Mouse (Mus musculus): ENCODE data around the gene Tcte1. TPM values are rescaled to one million over a fixed set of nuclear protein-coding genes. Genes with fewer than 3 reads are reported as not detected.
A peak's percentile ranks its signal among the peaks of the same experiment; 100 is the strongest.

Tcte1 gene
- polyA plus RNA-seq, 1 experiment from 2014 or later, result 0.20 TPM

DNA sequence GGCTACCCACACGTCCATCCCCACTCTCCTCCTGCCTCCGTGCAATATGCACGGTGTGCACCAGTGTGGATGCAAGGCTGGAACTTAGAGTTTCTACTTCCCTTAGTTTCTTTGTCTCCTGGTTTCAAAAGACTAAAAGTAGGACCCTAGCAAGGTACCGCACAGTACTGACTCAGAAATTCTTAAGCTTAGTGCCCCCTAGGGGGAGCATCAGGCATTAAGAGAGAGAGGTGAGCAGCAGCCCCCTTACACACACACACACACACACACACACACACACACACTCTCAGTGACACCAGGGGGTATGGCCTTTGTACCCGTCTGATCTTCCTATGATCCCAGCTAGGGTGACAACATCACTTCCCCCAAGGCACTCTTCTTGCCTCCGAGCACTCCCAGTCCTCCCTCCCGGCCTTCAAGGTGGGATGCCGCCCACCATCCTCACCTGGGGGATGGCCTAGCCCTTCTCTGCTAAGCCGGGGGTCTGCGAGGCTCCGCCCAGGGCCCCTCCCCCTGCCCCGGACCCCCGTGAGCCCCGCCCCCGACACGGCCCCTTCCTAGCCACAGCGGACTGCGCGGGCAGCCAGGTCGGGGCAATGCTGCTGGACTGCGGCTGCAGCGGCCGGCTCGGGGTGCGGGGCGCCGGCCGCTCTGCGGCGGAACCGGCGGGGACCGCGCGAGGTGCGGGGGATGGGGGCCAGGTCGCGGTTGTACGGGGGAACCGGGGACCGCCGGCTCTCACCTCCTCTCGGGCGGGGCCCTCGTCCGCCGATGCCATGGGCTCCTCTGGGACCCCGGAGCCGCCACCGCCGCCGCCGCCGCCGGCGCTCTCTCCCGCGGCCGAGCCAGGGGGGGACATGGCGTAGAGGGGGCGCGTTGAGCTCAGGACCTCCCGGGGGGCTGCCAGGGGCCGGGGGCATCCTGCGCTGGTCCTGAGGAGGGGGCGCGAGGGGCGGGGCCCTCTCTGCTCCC is 25.6 kb downstream of the Tcte1 start:
- WGBS, result 4% methylated on average over 49 of the region's 68 CpGs
- no peaks in the 10 kb centered on the region for H3K36me3 ChIP-seq (ENCODE audit: control insufficient read depth, insufficient read depth, low read length)
- peak overlapping the region; percentile 99 for H3K4me2 ChIP-seq (ENCODE audit: low read depth, low read length)
- peaks cover 50% of the 10 kb centered on the region for H3K27me3 ChIP-seq (replicated peaks; ENCODE audit: control insufficient read depth, insufficient read depth, low read length)
- peak overlapping the region; percentile 73 for H3K4me3 ChIP-seq (ENCODE audit: low read length)
- peak overlapping the region; percentile 73 for H3K9ac ChIP-seq (ENCODE audit: low read depth, low read length)
- peaks cover 20% of the 10 kb centered on the region for H3K4me1 ChIP-seq (ENCODE audit: control insufficient read depth, insufficient read depth, low read length)
- no peaks in the 10 kb centered on the region for H3K9me3 ChIP-seq (ENCODE audit: control insufficient read depth, low read length)
- no peak overlapping the region for H3K27ac ChIP-seq (ENCODE audit: low read length)
- ATAC-seq, result peak; percentile 13; the same call in 1 of the 2 replicates

DNA sequence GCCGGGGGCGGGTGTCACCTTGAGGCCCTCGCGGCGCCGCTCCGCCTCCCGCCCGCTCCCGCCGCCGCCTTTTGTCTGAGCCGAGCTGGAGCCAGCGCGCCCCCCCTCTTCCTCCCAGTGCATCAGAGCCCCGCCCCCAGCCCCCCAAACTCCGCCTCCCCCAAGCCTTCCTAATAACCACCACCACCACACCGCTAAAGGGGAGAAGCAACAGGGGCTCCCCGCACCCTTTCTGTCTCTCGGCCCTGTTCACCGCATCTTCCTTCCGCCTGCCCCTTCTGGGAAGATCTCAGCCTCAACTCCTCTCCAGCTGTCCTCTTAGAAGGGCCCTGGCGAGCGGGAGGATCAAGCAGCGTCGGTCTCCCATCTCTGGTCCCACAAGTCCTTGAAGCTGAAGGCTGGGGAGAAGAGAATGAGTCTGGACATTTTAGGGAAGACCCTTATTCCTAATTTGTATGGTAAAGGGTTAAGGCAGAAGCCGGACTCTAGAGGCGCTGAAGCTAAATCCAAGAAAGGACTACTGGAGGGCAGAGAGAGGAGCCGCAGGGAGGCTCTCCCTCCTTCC is 26.5 kb downstream of the Tcte1 start, which contains the start of gene Tmem151b:
Tmem151b (minus strand) TSS at position 61 of the 565 bp plus-strand sequence.
- Histone ChIP-seq H3K4me3 (ENCODE audit: low read length) (peak within 1 kb of the TSS; percentile 73), H3K9me3 (ENCODE audit: control insufficient read depth, low read length) (no peaks in the 10 kb centered on the region), H3K4me1 (ENCODE audit: control insufficient read depth, insufficient read depth, low read length) (peaks cover 14% of the 10 kb centered on the region), H3K9ac (ENCODE audit: low read depth, low read length) (peak within 1 kb of the TSS; percentile 73), H3K27me3 (replicated peaks; ENCODE audit: control insufficient read depth, insufficient read depth, low read length) (peaks cover 42% of the 10 kb centered on the region), H3K4me2 (ENCODE audit: low read depth, low read length) (peak within 1 kb of the TSS; percentile 99), H3K36me3 (ENCODE audit: control insufficient read depth, insufficient read depth, low read length) (no peaks in the 10 kb centered on the region), H3K27ac (ENCODE audit: low read length) (peak within 1 kb of the TSS; percentile 23; the same call in 1 of the 2 replicates)
- peak; percentile 45 for ATAC-seq
- under 1% methylated on average over 16 of the region's 29 CpGs for WGBS

DNA sequence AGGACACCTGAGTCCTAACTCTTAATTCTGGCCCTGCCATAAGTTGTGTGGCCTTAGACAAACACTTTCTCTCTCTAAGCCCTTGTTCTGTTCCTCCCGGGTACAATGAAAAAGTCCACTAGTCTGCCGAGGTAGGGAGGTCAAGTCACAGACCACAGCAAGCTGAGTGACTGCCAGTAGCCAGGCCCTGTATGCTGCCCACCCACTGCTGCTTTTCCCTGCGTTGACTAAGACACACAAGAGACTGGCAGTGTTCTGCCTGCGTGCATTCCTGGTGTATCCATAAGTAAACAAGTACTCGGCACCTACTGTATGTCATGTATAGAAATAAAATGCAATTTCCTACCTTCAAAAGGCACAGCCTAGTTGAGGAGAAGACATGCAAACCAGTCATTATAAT is 27.0 kb downstream of the Tcte1 start:
- Histone ChIP-seq H3K4me1 (ENCODE audit: control insufficient read depth, insufficient read depth, low read length) (peaks cover 9% of the 10 kb centered on the region), H3K4me2 (ENCODE audit: low read depth, low read length) (peak overlapping the region; percentile 99), H3K9ac (ENCODE audit: low read depth, low read length) (no peak overlapping the region; the same call in 1 of the 2 replicates), H3K36me3 (ENCODE audit: control insufficient read depth, insufficient read depth, low read length) (no peaks in the 10 kb centered on the region), H3K27me3 (replicated peaks; ENCODE audit: control insufficient read depth, insufficient read depth, low read length) (peaks cover 36% of the 10 kb centered on the region), H3K27ac (ENCODE audit: low read length) (no peak overlapping the region), H3K4me3 (ENCODE audit: low read length) (peak overlapping the region; percentile 73; the same call in 1 of the 2 replicates), H3K9me3 (ENCODE audit: control insufficient read depth, low read length) (no peaks in the 10 kb centered on the region)
- no peak for ATAC-seq
- WGBS, result 20% methylated on average over 5 of the region's 5 CpGs

DNA sequence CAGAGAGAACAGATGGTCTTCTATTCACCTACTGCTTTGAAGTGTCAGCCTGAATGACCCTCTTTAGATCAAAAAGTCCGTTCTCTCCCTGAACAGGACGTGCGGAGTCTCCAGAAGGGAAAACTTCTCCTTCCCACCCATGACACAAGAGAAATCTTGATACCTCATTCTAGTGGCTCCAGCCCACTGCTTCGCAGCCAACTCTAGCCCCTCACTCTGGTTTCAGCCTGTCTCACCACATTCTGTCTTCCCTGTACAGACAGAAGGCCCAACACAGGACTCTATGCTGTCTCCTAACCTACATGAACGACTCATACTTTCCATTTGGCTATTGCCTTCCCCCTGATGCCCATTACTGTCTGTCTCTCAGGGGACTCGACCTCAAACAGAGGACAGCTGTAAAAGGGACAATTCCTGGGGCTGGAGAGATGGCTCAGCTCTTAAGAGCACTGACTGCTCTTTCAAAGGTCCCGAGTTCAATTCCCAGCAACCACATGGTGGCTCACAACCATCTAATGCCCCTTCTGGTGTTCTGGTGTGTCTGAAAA is 28.1 kb downstream of the Tcte1 start:
- ATAC-seq, result no peak
- Histone ChIP-seq H3K9ac (ENCODE audit: low read depth, low read length) (no peak overlapping the region), H3K9me3 (ENCODE audit: control insufficient read depth, low read length) (no peaks in the 10 kb centered on the region), H3K27ac (ENCODE audit: low read length) (no peak overlapping the region), H3K4me2 (ENCODE audit: low read depth, low read length) (no peak overlapping the region), H3K27me3 (replicated peaks; ENCODE audit: control insufficient read depth, insufficient read depth, low read length) (peaks cover 27% of the 10 kb centered on the region), H3K4me1 (ENCODE audit: control insufficient read depth, insufficient read depth, low read length) (peaks cover 8% of the 10 kb centered on the region; the same call in 1 of the 2 replicates), H3K36me3 (ENCODE audit: control insufficient read depth, insufficient read depth, low read length) (no peaks in the 10 kb centered on the region), H3K4me3 (ENCODE audit: low read length) (no peak overlapping the region)
- 56% methylated on average over 7 of the region's 7 CpGs for WGBS

DNA sequence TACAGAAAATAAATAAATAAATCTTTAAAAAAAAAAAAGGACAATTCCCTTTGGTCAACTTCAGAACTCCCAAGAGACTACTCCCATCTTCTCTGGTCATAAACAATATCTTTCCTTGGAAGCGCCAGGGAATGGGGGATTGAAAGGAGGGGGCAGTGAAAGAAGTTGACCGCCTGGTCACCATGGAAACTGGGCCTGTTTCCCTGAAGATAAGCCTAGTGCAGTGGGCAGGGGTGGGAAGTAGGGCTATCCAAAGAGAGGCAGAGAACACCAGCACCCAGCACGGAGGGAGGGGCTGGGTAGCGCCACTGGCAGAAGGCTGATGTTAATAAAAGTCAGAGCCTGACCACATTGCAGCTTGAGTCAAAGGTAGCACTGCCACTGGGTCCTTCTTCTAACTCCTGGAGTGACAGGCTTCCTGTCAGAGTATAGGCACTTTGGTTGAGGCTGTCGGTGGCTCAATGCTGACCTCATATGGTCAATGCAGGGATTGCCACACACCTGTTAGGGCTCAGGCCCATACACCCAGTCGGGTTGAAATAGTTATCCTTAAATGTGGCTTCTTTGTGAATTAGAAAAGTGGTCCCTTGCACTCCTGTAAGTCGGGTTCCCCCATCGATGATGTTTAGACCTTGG is 28.7 kb downstream of the Tcte1 start:
- no peak overlapping the region for H3K27ac ChIP-seq (ENCODE audit: low read length)
- H3K4me2 ChIP-seq (ENCODE audit: low read depth, low read length), result no peak overlapping the region
- ATAC-seq, result peak; percentile 14; the same call in 1 of the 2 replicates
- H3K9ac ChIP-seq (ENCODE audit: low read depth, low read length), result no peak overlapping the region
- no peaks in the 10 kb centered on the region for H3K9me3 ChIP-seq (ENCODE audit: control insufficient read depth, low read length)
- peaks cover 14% of the 10 kb centered on the region; the same call in 1 of the 2 replicates for H3K4me1 ChIP-seq (ENCODE audit: control insufficient read depth, insufficient read depth, low read length)
- 4% methylated on average over 8 of the region's 8 CpGs for WGBS
- H3K4me3 ChIP-seq (ENCODE audit: low read length), result no peak overlapping the region
- no peaks in the 10 kb centered on the region for H3K36me3 ChIP-seq (ENCODE audit: control insufficient read depth, insufficient read depth, low read length)
- peaks cover 27% of the 10 kb centered on the region for H3K27me3 ChIP-seq (replicated peaks; ENCODE audit: control insufficient read depth, insufficient read depth, low read length)

DNA sequence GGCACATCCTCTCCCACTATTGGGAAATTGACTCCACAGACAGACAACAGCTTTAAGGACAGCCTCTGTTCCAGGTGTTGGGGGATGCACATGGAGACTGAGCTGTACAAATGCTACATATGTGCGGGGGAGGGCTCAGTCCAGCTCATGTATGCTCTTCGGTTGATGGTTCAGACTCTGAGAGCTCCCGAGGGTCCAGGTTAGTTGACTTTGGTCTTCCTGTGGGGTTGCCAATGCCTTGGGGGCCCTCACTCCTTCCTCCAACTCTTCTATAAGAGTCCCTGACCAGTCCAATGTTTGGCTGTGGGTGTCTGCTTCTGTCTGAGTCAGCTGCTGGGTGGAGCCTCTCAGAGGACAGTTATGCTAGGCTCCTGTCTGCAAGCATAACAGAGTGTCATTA is 29.8 kb downstream of the Tcte1 start:
- no peak overlapping the region for H3K27ac ChIP-seq (ENCODE audit: low read length)
- 78% methylated on average over 3 of the region's 3 CpGs for WGBS
- H3K27me3 ChIP-seq (replicated peaks; ENCODE audit: control insufficient read depth, insufficient read depth, low read length), result peaks cover 19% of the 10 kb centered on the region
- no peak overlapping the region for H3K4me3 ChIP-seq (ENCODE audit: low read length)
- no peak overlapping the region for H3K9ac ChIP-seq (ENCODE audit: low read depth, low read length)
- H3K4me1 ChIP-seq (ENCODE audit: control insufficient read depth, insufficient read depth, low read length), result peaks cover 15% of the 10 kb centered on the region; the same call in 1 of the 2 replicates
- H3K36me3 ChIP-seq (ENCODE audit: control insufficient read depth, insufficient read depth, low read length), result no peaks in the 10 kb centered on the region
- ATAC-seq, result no peak
- H3K9me3 ChIP-seq (ENCODE audit: control insufficient read depth, low read length), result no peaks in the 10 kb centered on the region
- H3K4me2 ChIP-seq (ENCODE audit: low read depth, low read length), result no peak overlapping the region

DNA sequence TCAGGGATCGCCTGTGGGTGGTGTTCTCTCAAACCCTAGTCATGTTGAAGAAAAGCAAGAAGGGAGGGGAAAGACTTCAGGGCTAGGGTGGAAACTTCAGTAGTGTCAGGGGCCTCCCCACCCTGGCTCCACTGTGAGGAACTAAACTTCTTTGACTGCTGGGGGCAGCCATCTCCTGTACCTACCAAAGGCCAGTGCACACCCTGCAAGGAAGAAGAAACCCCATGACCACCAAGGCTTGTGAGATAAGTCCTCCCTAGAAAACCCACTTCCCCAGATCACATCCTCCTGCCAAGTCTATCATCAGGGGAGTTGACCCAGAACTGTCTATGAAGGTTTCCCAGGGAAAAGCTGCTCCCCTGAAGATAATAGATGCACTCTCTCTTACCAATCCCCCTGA is 31.2 kb downstream of the Tcte1 start:
- Histone ChIP-seq H3K4me3 (ENCODE audit: low read length) (no peak overlapping the region), H3K27ac (ENCODE audit: low read length) (no peak overlapping the region), H3K4me2 (ENCODE audit: low read depth, low read length) (no peak overlapping the region), H3K9ac (ENCODE audit: low read depth, low read length) (no peak overlapping the region), H3K9me3 (ENCODE audit: control insufficient read depth, low read length) (no peaks in the 10 kb centered on the region), H3K4me1 (ENCODE audit: control insufficient read depth, insufficient read depth, low read length) (peaks cover 11% of the 10 kb centered on the region; the same call in 1 of the 2 replicates), H3K27me3 (replicated peaks; ENCODE audit: control insufficient read depth, insufficient read depth, low read length) (peaks cover 11% of the 10 kb centered on the region), H3K36me3 (ENCODE audit: control insufficient read depth, insufficient read depth, low read length) (no peaks in the 10 kb centered on the region)
- ATAC-seq, result no peak
- 31% methylated on average over 1 of the region's 1 CpGs for WGBS

DNA sequence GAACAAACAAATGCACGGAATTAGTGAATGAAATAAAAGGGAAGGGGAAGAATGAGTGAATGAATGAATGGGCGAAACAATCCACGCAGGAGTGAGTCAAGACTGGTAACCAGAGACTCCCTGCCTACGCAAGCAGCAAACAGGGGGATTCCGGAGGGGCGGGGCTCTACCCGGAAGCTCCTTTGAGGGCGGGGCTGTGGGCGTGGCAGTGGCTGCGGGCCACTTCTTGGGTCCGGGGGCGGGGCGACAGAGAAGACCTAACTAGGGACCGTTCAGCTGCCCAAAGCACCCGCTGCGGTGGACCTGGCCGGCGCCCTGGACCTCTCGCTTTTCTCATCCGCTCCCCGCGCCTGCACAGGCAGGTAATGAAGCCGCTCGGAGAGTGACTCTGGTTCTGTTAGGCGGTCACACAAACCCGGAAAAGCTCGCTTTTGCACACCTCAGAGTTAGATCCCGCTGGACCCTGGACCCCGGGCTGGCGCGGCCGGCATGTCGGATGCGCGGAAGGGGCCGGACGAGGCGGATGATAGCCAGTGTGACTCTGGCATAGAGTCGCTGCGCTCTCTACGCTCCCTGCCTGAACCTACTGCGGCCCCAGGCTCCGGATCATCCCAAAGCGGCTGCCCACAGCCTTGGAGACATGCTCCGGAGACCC is 32.3 kb downstream of the Tcte1 start, which contains the start of gene Nfkbie:
Nfkbie (plus strand) TSS at position 252 of the 655 bp plus-strand sequence.
- Histone ChIP-seq H3K27ac (ENCODE audit: low read length) (no peak within 1 kb of the TSS), H3K4me1 (ENCODE audit: control insufficient read depth, insufficient read depth, low read length) (peaks cover 11% of the 10 kb centered on the region; the same call in 1 of the 2 replicates), H3K9me3 (ENCODE audit: control insufficient read depth, low read length) (no peaks in the 10 kb centered on the region), H3K36me3 (ENCODE audit: control insufficient read depth, insufficient read depth, low read length) (no peaks in the 10 kb centered on the region), H3K27me3 (replicated peaks; ENCODE audit: control insufficient read depth, insufficient read depth, low read length) (peaks cover 9% of the 10 kb centered on the region), H3K4me2 (ENCODE audit: low read depth, low read length) (peak within 1 kb of the TSS; percentile 94), H3K9ac (ENCODE audit: low read depth, low read length) (peak within 1 kb of the TSS; percentile 74), H3K4me3 (ENCODE audit: low read length) (peak within 1 kb of the TSS; percentile 72)
- under 1% methylated on average over 45 of the region's 45 CpGs for WGBS
- ATAC-seq, result peak; percentile 88

Data from intestine, embryonic 16.5 days (tissue).